Mouse (Mus musculus): ENCODE results near the gene 0610037L13Rik.

Gene 0610037L13Rik

DNA sequence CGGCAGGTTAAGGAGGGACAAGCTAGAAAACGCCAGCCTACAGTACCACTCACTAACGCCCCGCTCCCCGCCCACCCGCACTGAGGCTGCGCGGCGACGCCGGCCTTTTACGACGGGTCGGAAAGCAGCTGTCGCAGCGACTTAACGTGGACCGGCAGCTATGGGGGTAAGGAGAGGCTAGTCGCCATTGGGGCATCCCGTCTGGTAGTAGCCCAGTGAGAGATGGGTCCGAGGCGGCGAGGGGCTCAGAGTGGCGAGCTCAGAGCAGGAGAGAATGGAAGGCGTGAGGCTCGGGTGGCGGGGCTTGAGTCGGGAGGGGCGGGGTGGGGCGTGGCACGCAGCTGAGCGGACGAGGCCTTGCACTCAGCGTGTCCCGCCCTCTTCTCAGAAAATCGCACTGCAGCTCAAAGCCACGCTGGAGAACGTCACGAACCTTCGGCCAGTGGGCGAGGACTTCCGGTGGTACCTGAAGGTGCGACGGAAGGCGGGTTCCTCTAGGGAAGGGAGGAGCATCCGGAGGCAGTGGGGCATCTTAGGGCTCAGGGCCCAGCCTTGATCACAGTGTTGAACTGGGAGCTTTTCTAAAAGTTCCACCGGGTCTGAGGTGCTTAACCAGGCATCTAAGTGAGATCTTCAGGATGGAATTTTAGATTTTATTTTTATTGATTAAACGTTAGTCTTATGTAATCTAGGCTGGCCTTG, at the start of gene 0610037L13Rik:
Gene 0610037L13Rik, plus strand, starts transcription at position 83 of the 702 bp plus-strand sequence.
- peak; percentile 99 for DNase-seq

DNA sequence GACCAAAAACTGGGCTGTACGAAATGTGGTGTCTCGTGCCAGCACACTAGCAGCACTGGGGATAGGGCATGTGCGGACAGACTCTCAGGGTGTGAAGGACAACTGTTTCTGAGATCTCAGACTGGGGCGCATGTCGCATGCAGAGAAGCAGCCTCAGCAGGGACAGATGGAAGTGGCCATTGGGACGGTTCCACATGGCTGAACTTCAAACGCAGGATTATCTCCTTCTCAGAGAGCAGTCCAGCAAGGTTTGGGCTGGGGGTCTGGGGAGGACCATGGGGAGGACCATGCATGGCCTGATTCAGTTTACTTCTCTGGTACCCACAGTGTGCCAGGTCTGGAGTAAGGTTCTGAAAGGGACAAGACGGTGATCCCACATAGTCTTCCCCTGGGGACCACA, 45.9 kb upstream of the 0610037L13Rik start:
- DNase-seq: no peak

DNA sequence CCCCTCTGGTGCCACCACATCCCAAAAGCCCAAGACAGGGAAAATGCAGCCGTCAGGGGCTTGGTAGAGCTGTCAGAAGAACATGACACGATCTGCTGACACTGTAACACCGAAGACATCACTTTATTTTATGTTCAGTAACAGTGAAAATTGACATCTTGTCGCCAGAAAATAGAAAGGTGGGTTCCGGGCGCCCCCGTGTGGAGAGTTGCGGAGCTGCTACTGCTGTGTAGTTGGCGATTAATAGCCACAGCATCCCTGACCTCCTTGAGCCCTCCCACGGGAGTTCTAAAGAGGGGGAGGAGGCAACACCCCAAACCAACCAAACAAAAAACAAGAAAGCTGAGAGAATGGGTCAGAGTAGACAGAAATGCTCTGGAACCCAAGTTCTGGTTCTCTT, 44.6 kb upstream of the 0610037L13Rik start:
- no peak for DNase-seq

DNA sequence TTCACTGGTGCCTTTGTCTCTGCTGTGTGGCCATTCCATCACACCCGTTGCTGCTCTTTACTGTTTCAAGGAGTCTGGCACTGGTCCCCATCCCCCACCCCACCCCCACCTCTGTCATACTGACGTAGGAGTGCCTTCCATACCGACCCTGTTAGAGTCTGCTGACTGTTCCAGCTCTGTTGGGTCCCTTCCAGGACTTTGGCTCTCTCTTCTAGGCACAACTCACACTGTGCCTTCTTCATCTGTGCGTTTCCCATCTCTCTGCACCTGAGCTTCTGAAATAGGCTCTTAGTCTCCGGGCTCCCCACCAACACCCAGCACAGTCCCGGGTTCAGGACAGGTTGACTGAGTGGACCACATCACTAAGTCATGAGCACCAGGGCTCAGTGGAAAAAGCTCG, 42.8 kb upstream of the 0610037L13Rik start:
- DNase-seq: no peak

DNA sequence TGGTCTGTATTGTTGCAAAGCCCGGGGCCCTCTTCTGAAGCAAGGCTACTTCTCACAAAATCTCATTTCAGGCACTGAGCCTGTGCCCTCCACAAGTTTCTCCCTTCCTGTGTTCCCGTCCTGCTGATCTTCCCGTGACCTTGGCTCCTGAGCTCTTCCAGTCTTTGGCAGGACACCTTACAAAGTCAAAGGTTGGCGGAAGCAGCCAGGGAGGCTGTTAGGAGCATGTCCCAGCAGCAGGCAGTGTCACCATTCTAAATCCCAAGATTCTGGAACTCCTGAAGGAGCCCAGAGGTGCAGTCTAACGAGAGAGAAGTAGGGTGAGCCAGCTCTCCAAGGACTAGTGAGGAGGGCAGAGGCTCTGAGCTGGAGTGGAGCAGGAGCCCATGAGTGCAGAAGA, 41.1 kb upstream of the 0610037L13Rik start:
- no peak for DNase-seq

DNA sequence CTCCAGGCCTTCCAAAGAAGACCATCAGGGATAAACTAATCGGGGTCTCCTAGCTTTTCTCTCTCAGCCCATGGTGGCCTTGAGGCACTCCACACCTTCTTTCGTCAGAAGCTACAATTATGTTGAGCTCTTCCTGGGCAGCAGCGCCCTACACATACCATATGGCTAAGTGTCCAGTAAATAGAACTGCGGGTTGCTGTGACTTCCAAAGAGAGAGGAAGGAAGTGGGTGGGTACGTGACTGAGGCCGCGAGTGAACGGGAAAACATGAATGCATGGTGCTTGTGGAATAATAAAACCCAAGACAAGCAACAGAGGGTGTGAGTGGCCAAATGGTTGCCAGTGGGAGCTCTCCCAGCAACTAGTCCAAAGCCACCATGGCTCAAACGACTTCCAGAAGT, 40.0 kb upstream of the 0610037L13Rik start:
- no peak for DNase-seq

DNA sequence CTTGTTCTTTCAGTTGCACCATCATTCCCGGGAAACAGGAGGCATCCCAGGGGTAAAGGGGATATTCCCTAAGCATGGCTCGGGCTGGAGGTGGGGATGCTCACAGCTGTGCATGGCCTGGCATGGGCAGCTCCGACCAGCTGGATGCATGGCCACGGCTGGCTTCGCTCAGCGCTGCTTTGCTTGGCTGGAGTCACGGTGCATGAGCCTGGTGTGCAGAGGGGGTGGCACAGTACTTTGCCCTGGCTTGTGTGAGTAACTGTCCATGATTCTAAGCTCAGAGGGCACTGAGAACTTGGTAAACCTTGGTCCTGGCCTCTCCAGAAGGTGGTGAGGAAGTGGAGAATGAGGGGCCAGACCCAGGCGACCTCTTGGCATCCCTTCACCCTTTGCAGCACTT, 39.5 kb upstream of the 0610037L13Rik start:
- DNase-seq: no peak

DNA sequence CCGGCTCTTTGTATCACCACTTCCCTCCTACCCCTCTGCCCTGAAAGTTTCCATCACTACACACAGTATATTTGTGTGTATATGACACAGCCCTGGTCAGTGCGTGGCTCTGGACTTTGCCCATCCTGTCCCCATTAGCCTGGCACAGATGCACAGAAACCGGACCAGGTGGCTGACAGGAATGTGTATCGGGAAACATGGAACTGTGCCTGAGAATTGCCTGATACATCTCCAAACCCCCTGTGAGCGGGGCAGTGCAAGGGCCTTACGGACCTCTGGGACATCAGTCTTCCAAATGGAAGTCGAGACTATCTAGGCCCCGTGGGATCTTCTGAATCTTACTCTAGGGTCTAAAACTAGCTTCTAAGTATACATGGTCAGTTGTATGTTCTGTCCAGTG, 36.3 kb upstream of the 0610037L13Rik start:
- DNase-seq: no peak

DNA sequence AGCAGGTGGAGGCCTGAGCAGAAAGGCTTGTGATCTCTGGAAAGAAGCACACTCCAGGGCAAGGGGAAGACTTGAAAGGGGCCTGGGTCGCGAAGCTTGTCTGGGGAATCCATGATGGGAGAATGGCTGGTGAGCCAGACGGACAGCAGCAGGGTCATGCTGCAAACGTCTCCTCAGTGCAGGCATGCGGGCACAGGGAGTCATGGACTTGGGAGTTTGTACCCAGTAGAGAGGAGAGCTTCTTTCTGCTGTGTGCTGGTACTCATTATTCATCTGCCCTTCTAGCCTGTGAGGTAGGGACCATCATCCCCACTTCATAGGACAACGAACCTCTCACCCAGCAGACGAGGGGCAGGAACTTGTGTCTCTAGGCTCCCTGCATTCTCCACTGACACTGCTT, 35.8 kb upstream of the 0610037L13Rik start:
- DNase-seq: no peak

DNA sequence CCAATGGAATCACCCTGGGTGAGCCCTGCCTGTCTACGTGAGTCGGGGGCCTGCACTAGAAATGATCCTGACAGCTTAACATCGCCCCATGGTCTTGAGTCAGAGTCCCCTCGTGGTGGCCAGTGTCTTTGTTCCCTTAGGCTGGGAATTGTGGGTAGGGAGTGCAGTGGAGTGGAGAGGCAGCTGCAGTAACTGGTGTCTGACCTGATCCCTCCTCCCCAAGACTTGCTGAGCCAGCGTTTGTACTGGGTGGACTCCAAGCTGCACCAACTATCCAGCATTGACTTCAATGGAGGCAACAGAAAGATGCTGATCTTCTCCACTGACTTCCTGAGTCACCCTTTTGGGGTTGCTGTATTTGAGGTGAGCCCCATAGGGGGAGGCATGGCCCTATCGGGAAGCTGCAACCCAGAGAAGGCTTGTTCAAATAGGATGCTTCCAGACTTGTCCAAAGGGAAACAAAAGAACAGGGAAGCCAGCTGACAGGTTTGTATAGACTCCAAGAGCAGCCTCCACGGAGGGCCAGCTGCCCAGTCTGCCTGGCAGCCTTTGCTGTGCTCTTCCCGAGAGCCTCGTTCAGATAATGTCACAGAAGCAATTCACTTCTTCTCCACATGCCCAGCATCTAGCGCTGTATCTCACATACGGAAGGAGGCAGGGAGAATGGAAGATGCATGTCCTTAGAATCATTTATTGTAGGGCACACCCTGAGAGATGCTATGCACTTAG, 32.5 kb upstream of the 0610037L13Rik start:
- DNase-seq: no peak

DNA sequence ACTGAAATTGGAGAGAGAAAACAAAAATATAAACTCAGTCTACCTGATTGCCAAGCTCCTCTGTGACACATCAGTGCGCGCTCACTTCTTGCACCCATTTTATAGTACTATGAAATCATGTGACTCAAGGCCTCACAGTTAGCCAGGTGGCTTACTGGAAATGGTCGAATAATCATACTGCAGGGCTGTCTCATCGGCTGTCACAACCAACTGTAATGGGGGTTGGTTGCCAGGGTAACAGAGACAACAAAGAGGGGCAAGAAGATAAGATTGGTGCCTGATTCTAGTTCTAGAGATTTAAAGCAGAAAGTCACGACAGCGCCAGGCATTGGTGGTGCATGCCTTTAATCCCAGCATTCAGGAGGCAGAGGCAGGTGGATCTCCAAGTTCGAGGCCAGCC, 30.6 kb upstream of the 0610037L13Rik start:
- no peak for DNase-seq

DNA sequence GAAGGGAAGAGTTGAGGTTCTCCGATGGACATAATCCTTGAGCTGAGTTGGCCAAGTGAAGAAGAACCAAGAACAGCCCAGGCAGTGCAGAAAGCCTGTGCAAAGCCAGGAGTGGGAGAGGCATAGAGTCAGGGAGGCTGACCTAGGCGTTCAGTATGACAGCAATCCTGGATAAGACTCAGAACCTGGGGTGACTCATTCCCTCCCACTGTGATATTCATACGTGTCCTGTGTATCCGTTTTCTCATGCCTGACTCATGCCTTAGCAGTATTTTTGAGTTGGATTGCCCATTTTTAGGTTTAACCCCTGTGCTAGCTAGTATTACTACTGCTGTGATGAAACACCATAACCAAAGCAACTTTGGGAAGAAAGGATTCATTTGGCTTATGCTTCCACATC, 24.7 kb upstream of the 0610037L13Rik start:
- DNase-seq: no peak

DNA sequence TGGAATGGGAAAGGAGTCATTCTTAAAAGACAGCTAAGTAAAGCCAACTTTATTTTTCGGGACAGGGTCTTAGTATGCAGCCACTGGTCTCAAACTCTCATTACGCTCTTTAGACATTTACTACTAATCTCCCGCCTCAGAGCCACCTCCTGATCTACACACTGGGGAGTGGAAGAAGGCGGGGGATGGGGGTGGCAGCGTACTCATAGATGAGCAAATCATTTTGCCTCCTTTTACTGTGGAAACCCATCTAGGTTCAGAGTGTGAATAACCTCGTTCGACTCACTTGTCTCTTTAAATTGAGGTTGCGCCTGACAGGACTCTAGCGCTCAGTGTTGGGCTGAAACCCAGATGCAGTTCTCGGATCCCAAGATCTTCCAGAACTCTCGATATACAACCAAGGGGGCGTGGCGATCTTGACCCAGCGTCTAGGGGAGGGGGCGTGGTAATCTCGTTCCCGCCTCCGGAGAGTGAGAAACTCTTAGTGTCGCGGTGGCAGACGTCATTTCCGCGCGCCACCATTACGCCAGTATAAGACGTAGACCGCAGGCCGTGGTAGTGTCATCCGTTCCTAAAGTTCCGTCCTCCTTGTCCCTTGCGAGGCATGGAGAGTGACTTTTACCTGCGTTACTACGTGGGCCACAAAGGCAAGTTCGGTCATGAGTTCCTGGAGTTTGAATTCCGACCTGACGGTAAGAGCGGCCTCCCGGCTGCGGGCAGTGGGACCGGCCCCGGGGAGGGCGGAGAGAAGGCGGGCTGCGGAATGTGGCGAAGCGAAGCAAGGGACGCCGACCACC, 10.2 kb upstream of the 0610037L13Rik start, which contains the start of gene Magoh:
Gene Magoh, plus strand, starts transcription at position 502 of the 797 bp plus-strand sequence.
- peak; percentile 99 for DNase-seq

DNA sequence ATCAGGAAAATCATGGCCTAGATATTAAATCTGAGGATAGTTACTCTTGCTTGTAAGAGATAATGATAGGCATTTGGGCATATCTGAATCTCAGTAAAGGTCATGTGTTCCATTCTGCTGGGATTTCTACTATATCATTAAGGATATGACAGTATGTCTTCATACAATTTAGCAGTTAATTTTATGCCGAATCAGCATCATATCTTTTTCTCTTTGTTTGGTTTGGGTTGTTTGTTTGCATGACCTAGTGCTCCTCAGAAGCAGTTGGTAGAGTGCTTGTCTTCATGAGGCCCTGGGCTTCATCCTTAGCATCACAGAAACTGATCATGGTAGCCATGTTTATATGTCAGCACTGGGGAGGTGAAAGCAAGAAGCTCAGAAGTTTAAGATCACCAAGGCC, 8.0 kb upstream of the 0610037L13Rik start:
- no peak for DNase-seq

DNA sequence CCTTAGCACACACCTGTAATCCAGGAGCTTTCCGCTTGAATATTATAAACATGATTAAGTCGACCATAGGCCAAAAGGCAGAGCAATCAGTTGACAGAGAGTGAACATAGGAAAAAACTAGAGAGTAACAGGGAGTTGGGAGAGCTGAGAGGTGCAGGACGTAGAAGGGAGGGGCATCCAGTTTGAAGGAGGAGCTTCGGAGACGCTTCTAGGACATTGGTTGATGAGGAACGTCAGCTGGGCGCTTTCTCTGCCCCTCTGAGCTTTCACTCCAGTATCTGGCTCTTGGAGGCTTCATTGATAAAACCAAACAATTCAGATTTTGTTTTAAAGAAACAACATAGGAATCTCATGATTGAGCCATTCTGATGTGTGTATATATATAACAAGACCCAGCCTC, 3.2 kb upstream of the 0610037L13Rik start:
- DNase-seq: no peak

DNA sequence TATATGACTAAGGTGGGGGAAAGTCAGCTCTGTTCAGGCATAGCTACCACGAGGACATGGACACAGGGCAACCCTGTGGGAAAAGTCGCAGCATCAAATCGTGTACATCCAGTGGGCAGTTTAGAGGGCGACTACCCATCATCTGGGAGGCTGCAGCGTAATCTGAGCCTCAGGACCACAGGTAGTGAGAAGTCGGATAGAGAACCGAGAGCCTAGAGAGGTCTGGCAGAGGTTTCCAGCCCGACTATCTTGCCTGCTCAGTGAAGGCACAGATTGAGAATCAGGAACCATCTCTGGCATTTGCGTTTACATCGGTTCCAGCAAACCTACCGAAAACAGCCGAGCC, 255 bp upstream of the 0610037L13Rik start:
- no peak for DNase-seq

DNA sequence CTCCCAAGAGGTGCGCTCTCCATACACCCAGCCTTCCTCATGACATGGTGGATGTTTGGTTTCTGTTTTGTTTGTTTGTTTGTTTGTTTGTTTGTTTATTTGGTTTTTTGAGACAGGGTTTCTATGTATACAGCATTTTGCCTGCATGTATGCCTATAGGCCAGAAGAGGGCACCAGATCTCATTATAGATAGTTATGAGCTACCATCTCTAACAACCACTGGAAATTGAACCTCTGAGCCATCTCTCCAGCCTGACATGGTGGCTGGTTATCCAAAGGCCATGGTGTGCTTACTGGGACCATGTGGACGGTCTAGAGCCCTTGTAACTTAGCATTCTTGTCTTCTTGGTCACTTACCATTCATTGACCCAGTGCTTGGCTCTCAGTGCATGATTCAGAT, 3.0 kb downstream of the 0610037L13Rik start:
- DNase-seq: no peak

DNA sequence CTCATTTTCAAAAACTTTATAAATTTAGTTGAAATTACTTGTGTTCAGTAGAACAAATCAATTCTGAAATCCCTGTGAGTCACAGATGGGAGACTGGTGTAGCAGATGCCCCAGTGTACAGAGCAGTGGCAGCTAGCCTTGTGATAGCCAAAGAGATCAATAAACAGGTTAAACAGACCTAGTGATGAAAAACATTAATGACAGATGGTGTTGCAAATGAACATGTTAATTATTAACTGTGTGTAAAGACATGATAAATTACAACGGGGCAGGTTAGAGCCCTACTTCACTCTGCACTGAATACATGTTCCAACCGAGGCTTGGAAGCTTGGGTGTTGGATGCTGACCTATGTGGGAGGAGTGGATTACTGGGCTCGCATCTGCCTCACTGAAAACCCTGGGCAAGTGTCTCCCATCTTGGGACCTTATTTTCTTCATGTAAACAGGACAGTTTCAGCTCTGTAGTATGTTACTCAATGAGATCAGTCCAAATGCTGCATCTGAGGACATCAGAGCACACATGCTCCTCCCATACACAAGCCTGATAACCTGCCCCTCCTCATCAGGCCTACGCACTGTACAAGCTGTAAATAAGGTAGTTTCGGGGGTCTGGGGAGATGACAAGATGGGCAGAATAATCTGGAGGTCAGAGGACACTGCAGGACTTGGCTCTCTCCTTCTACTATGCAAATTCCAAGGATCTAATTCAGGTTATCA, 9.8 kb downstream of the 0610037L13Rik start:
- no peak for DNase-seq

DNA sequence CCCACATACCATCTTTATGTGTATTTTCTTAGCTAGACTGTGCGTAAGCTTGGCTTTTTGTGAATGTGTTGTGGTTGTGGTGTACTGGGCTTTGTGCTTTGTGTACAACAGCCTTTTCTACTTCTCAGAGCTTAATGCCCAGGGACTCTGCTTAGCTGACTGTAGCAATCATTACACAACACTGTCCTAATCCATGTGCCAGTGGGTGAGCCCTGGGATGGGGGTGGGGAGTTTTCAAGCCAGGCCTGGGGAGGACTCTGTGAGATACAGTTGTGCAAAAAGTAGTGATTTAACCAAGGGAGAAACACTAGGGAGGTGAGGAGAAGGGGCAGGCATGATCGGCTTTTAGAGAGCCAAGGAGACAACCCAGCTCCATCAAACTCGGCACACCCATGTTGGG, 10.6 kb downstream of the 0610037L13Rik start:
- DNase-seq: no peak

DNA sequence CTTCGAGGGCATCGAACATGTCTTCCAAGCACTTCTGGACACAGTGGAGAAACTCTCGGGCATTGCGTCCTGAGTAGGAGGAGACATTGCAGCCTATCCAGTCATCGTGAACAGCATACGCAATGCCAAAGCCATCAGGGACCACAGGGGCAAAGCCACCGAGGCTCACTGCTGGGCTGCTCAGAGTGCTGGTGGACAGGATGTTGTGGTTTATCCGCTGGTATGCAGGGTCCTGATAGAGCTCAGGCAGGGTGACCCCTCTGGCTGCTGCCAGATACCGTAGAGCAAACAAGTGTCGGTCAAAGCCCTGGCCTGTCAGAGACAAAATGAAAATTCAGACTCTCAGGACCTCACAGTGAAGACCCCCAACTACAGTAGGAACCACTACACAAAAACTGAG, 14.6 kb downstream of the 0610037L13Rik start:
- no peak for DNase-seq

DNA sequence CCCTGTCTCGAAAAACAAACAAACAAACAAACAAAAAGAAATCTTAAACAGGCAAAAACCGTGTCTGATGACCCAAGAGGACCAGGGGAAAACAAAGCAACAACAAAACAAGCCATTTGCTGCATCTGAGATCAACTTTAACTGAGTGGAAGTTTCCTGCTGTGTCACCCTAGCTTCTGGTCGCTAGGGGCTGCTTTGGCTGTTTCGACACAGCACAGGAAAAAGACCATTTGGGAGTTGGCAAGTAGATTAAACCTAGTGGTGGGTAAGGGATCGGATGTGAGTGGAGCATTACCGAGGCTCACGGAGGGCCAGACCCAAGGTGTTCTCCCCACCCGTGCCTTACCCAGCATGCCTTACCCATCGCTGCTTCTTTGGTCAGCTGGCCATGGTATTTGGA, 16.9 kb downstream of the 0610037L13Rik start:
- no peak for DNase-seq

DNA sequence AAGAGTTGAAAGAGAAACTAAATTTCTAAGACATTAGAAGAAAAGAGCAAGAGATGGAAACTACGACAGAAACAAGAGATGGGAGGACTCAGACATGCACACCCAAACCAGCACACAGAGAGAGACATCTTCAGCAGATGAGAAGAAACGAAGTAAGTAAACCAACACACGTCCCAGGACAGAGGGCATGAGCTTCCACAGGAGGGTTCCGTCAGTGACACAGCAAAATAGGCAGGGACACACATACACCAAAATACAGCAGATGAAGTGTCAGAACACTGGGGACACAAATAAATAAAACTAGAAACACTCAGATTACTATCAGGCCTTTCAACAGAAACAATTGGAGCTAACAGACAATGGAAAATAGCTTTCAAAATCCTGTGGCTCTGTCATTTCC, 20.4 kb downstream of the 0610037L13Rik start:
- DNase-seq: no peak

DNA sequence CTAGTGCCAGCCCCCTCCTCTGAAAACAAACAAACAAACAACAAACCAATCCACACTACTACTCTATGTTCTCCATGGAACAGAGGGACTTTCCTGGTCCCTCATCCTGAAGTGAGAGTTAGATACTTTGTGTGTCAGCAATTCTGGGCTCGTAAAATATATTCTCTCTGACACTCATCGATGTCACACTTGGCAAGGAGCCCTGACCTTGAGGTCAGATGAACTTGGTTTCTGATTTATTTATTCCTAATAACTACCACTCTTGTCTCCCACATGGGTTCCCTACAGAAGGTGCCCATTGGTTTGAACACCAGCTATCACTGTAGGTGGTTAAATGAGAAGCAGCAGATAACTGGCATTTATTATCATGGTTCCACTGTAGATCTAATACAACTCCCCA, 30.7 kb downstream of the 0610037L13Rik start:
- no peak for DNase-seq

All from heart, adult 11 months (tissue).